Mouse (Mus musculus): Measurements from ENCODE around the gene Zfp213. TPM values are rescaled to one million over a fixed set of nuclear protein-coding genes. Genes with fewer than 3 reads are reported as not detected.

The Zfp213 gene
- polyA plus RNA-seq, 1 experiment, result 8.7 TPM

GRCm38 (mm10) chr17:23574130-23574529 lies 10.1 kb upstream of the Zfp213 start:
- H3K4me3 ChIP-seq (ENCODE audit: insufficient read depth, low read length), result no peak overlapping the region
- H3K4me1 ChIP-seq (ENCODE audit: control insufficient read depth, insufficient read depth, low read length), result no peaks in the 10 kb centered on the region
- TF ChIP-seq POLR2A (IDR thresholded peaks at IDR 0.05; ENCODE audit: extremely low read depth, insufficient read depth, low read length) (no peak), CTCF (IDR thresholded peaks at IDR 0.05; ENCODE audit: extremely low read depth, insufficient read depth, low read length) (no peak)
- H3K27ac ChIP-seq (ENCODE audit: insufficient read depth, low read length), result no peak overlapping the region

- Histone ChIP-seq H3K4me3 (ENCODE audit: insufficient read depth, low read length) (no peak overlapping the region), H3K27ac (ENCODE audit: insufficient read depth, low read length) (no peak overlapping the region), H3K4me1 (ENCODE audit: control insufficient read depth, insufficient read depth, low read length) (no peaks in the 10 kb centered on the region)
- TF ChIP-seq CTCF (IDR thresholded peaks at IDR 0.05; ENCODE audit: extremely low read depth, insufficient read depth, low read length), result no peak
- no peak for TF ChIP-seq POLR2A (IDR thresholded peaks at IDR 0.05; ENCODE audit: extremely low read depth, insufficient read depth, low read length)
These were observed 8.0 kb upstream of the Zfp213 start for GRCm38 (mm10) chr17:23572059-23572458.

GRCm38 (mm10) chr17:23571084-23571483 lies 7.0 kb upstream of the Zfp213 start:
- TF ChIP-seq POLR2A (IDR thresholded peaks at IDR 0.05; ENCODE audit: extremely low read depth, insufficient read depth, low read length) (no peak), CTCF (IDR thresholded peaks at IDR 0.05; ENCODE audit: extremely low read depth, insufficient read depth, low read length) (peak; percentile 50)
- no peaks in the 10 kb centered on the region for H3K4me1 ChIP-seq (ENCODE audit: control insufficient read depth, insufficient read depth, low read length)

GRCm38 (mm10) chr17:23570017-23570416 lies 6.0 kb upstream of the Zfp213 start:
- TF ChIP-seq POLR2A (IDR thresholded peaks at IDR 0.05; ENCODE audit: extremely low read depth, insufficient read depth, low read length) (no peak), CTCF (IDR thresholded peaks at IDR 0.05; ENCODE audit: extremely low read depth, insufficient read depth, low read length) (peak; percentile 53)
- no peak overlapping the region for H3K4me3 ChIP-seq (ENCODE audit: insufficient read depth, low read length)
- H3K27ac ChIP-seq (ENCODE audit: insufficient read depth, low read length), result no peak overlapping the region
- no peaks in the 10 kb centered on the region for H3K4me1 ChIP-seq (ENCODE audit: control insufficient read depth, insufficient read depth, low read length)

More at GRCm38 (mm10) chr17:23571084-23571483, 7.0 kb upstream of the Zfp213 start:
- Histone ChIP-seq H3K27ac (ENCODE audit: insufficient read depth, low read length) (no peak overlapping the region), H3K4me3 (ENCODE audit: insufficient read depth, low read length) (no peak overlapping the region)

- no peak overlapping the region for H3K27ac ChIP-seq (ENCODE audit: insufficient read depth, low read length)
- TF ChIP-seq CTCF (IDR thresholded peaks at IDR 0.05; ENCODE audit: extremely low read depth, insufficient read depth, low read length), result no peak
- TF ChIP-seq POLR2A (IDR thresholded peaks at IDR 0.05; ENCODE audit: extremely low read depth, insufficient read depth, low read length), result no peak
- H3K4me1 ChIP-seq (ENCODE audit: control insufficient read depth, insufficient read depth, low read length), result peaks cover 1% of the 10 kb centered on the region; the same call in 1 of the 2 replicates
- no peak overlapping the region for H3K4me3 ChIP-seq (ENCODE audit: insufficient read depth, low read length)
These were observed 4.3 kb upstream of the Zfp213 start for GRCm38 (mm10) chr17:23568370-23568769.

- no peak overlapping the region for H3K4me3 ChIP-seq (ENCODE audit: insufficient read depth, low read length)
- TF ChIP-seq CTCF (IDR thresholded peaks at IDR 0.05; ENCODE audit: extremely low read depth, insufficient read depth, low read length), result 0 out of 2 replicates have a peak, but pooled peaks have one; percentile 14
- no peak for TF ChIP-seq POLR2A (IDR thresholded peaks at IDR 0.05; ENCODE audit: extremely low read depth, insufficient read depth, low read length)
- peaks cover 1% of the 10 kb centered on the region; the same call in 1 of the 2 replicates for H3K4me1 ChIP-seq (ENCODE audit: control insufficient read depth, insufficient read depth, low read length)
- H3K27ac ChIP-seq (ENCODE audit: insufficient read depth, low read length), result no peak overlapping the region
These were observed 2.7 kb upstream of the Zfp213 start for GRCm38 (mm10) chr17:23566787-23567186.

- TF ChIP-seq POLR2A (IDR thresholded peaks at IDR 0.05; ENCODE audit: extremely low read depth, insufficient read depth, low read length) (no peak), CTCF (IDR thresholded peaks at IDR 0.05; ENCODE audit: extremely low read depth, insufficient read depth, low read length) (no peak)
- H3K27ac ChIP-seq (ENCODE audit: insufficient read depth, low read length), result peak overlapping the region; percentile 5; the same call in 1 of the 2 replicates
- H3K4me1 ChIP-seq (ENCODE audit: control insufficient read depth, insufficient read depth, low read length), result peaks cover 1% of the 10 kb centered on the region; the same call in 1 of the 2 replicates
- H3K4me3 ChIP-seq (ENCODE audit: insufficient read depth, low read length), result peak overlapping the region; percentile 53
These were observed 304 bp upstream of the Zfp213 start for GRCm38 (mm10) chr17:23564368-23564715.

- Histone ChIP-seq H3K4me3 (ENCODE audit: insufficient read depth, low read length) (no peak overlapping the region), H3K4me1 (ENCODE audit: control insufficient read depth, insufficient read depth, low read length) (peaks cover 1% of the 10 kb centered on the region; the same call in 1 of the 2 replicates), H3K27ac (ENCODE audit: insufficient read depth, low read length) (no peak overlapping the region)
- TF ChIP-seq CTCF (IDR thresholded peaks at IDR 0.05; ENCODE audit: extremely low read depth, insufficient read depth, low read length), result peak; percentile 36
- TF ChIP-seq POLR2A (IDR thresholded peaks at IDR 0.05; ENCODE audit: extremely low read depth, insufficient read depth, low read length), result no peak
These were observed 4.3 kb downstream of the Zfp213 start for GRCm38 (mm10) chr17:23559767-23560166.

- Histone ChIP-seq H3K27ac (ENCODE audit: insufficient read depth, low read length) (no peak overlapping the region), H3K4me1 (ENCODE audit: control insufficient read depth, insufficient read depth, low read length) (no peaks in the 10 kb centered on the region), H3K4me3 (ENCODE audit: insufficient read depth, low read length) (no peak overlapping the region)
- TF ChIP-seq CTCF (IDR thresholded peaks at IDR 0.05; ENCODE audit: extremely low read depth, insufficient read depth, low read length) (no peak), POLR2A (IDR thresholded peaks at IDR 0.05; ENCODE audit: extremely low read depth, insufficient read depth, low read length) (no peak)
These were observed 8.7 kb downstream of the Zfp213 start for GRCm38 (mm10) chr17:23555243-23555916.

- Histone ChIP-seq H3K4me3 (ENCODE audit: insufficient read depth, low read length) (no peak overlapping the region), H3K4me1 (ENCODE audit: control insufficient read depth, insufficient read depth, low read length) (no peaks in the 10 kb centered on the region), H3K27ac (ENCODE audit: insufficient read depth, low read length) (no peak overlapping the region)
- no peak for TF ChIP-seq POLR2A (IDR thresholded peaks at IDR 0.05; ENCODE audit: extremely low read depth, insufficient read depth, low read length)
- TF ChIP-seq CTCF (IDR thresholded peaks at IDR 0.05; ENCODE audit: extremely low read depth, insufficient read depth, low read length), result no peak
These were observed 9.7 kb downstream of the Zfp213 start for GRCm38 (mm10) chr17:23554321-23554720.

All from cortical plate, adult 2 months (tissue).